Mouse (Mus musculus) embryonic facial prominence, embryonic 14.5 days (tissue): ENCODE data around the gene Olfr610. TPM values are rescaled to one million over a fixed set of nuclear protein-coding genes. Genes with fewer than 3 reads are reported as not detected.

Experiments
- polyA plus RNA-seq: library from polyadenylated mRNA; unstranded; fragments of >200 nt; fragmentation: Nextera tagmentation; extraction: Ambion mirVana; gene quantifications from 2 replicates; pipeline ENCODE4 v1.2.1, GENCODE M21; 2014

The Olfr610 gene
- polyA plus RNA-seq, 1 experiment from 2014 or later: 0.18 TPM

Other genes with a start within 250 kb of the Olfr610 start
- gene Olfr596, start 206.5 kb downstream of the Olfr610 start, polyA plus RNA-seq: not detected in 2 replicates
- not detected in 2 replicates for gene Olfr597, start 195.8 kb downstream of the Olfr610 start, polyA plus RNA-seq
- not detected in 2 replicates for gene Olfr598, start 188.6 kb downstream of the Olfr610 start, polyA plus RNA-seq
- gene Olfr599, start 176.2 kb downstream of the Olfr610 start, polyA plus RNA-seq: not detected in 2 replicates
- not detected in 2 replicates for gene Olfr600, start 162.5 kb downstream of the Olfr610 start, polyA plus RNA-seq
- gene Olfr601, start 149.5 kb downstream of the Olfr610 start, polyA plus RNA-seq: not detected in 2 replicates
- gene Olfr603, start 125.9 kb downstream of the Olfr610 start, polyA plus RNA-seq: not detected in 2 replicates
- gene Usp17lc, start 97.0 kb downstream of the Olfr610 start, polyA plus RNA-seq: not detected in 2 replicates
- gene Olfr605, start 66.7 kb downstream of the Olfr610 start, polyA plus RNA-seq: not detected in 2 replicates
- not detected in 2 replicates for gene Olfr606, start 63.1 kb downstream of the Olfr610 start, polyA plus RNA-seq
- gene Olfr607, start 48.0 kb downstream of the Olfr610 start, polyA plus RNA-seq: not detected in 2 replicates
- not detected in 2 replicates for gene Olfr608, start 42.2 kb downstream of the Olfr610 start, polyA plus RNA-seq
- not detected in 2 replicates for gene Olfr609, start 14.1 kb downstream of the Olfr610 start, polyA plus RNA-seq
- not detected in 2 replicates for gene Olfr611, start 8.7 kb upstream of the Olfr610 start, polyA plus RNA-seq
- not detected in 2 replicates for gene Olfr612, start 30.6 kb upstream of the Olfr610 start, polyA plus RNA-seq
- not detected in 2 replicates for gene Olfr613, start 36.0 kb upstream of the Olfr610 start, polyA plus RNA-seq
- gene Olfr615, start 44.0 kb upstream of the Olfr610 start, polyA plus RNA-seq: 0.06 and 0.14 TPM in 2 replicates
- gene Olfr616, start 57.0 kb upstream of the Olfr610 start, polyA plus RNA-seq: not detected in 2 replicates
- not detected in 2 replicates for gene Olfr617, start 60.9 kb upstream of the Olfr610 start, polyA plus RNA-seq
- gene Olfr618, start 78.0 kb upstream of the Olfr610 start, polyA plus RNA-seq: not detected in 2 replicates
- gene Olfr619, start 88.5 kb upstream of the Olfr610 start, polyA plus RNA-seq: not detected in 2 replicates
- gene Olfr620, start 100.4 kb upstream of the Olfr610 start, polyA plus RNA-seq: not detected in 2 replicates
- gene Olfr622, start 130.6 kb upstream of the Olfr610 start, polyA plus RNA-seq: 0.12 and 0.13 TPM in 2 replicates
- not detected in 2 replicates for gene Olfr623, start 151.6 kb upstream of the Olfr610 start, polyA plus RNA-seq
- gene Olfr624, start 159.1 kb upstream of the Olfr610 start, polyA plus RNA-seq: 0.04 and 0.06 TPM in 2 replicates
- not detected in 2 replicates for gene Olfr625-ps1, start 170.6 kb upstream of the Olfr610 start, polyA plus RNA-seq
- not detected in 2 replicates for gene Olfr243, start 202.5 kb upstream of the Olfr610 start, polyA plus RNA-seq
- 0.14 TPM in 1 of 2 replicates, not detected in the other for gene Olfr628, start 218.3 kb upstream of the Olfr610 start, polyA plus RNA-seq
- not detected in 2 replicates for gene Olfr629, start 232.8 kb upstream of the Olfr610 start, polyA plus RNA-seq
- gene Olfr630, start 245.2 kb upstream of the Olfr610 start, polyA plus RNA-seq: 0.07 TPM in 1 of 2 replicates, not detected in the other